Mouse (Mus musculus): ENCODE measurements around the gene Ebf1.

- TF ChIP-seq CTCF (IDR thresholded peaks at IDR 0.05; ENCODE audit: low read depth) (peak; percentile 61), EP300 (optimal IDR thresholded peaks at IDR 0.05) (no peak)
Measured at GRCm38 (mm10) chr11:44774411-44774810, 157.3 kb downstream of the Ebf1 start.

Data from stomach, postnatal 0 days (tissue).